Mouse (Mus musculus) kidney, adult 10 weeks (tissue): ENCODE results near the gene Lrrc74b. TPM values are rescaled to one million over a fixed set of nuclear protein-coding genes. Genes with fewer than 3 reads are reported as not detected.

Experiments
- polyA plus RNA-seq: library from polyadenylated mRNA; stranded (reverse); fragments of 350-450 nt; fragmentation: Illumina TruSeq; extraction: RNeasy Lipid Tissue Mini Kit (QIAGEN cat#74804); gene quantifications from one replicate; pipeline ENCODE4 v1.2.3, GENCODE M21; 2014; ENCODE audit warnings: low read depth, low replicate concordance

Lrrc74b gene
- polyA plus RNA-seq, result not detected

GRCm38 (mm10) chr16:17561128-17561750, at the start of gene Lrrc74b:
Lrrc74b (minus strand) TSS chr16:17561247.

GRCm38 (mm10) chr16:17583064-17583463, 22.0 kb upstream of the Lrrc74b start, which contains the start of gene Slc7a4:
Slc7a4 (minus strand) TSS chr16:17583214.

GRCm38 (mm10) chr16:17561751-17562208, 733 bp upstream of the Lrrc74b start, which contains the start of gene P2rx6:
P2rx6 (plus strand) TSS chr16:17561885.

GRCm38 (mm10) chr16:17530640-17531288, 30.3 kb downstream of the Lrrc74b start, which contains the start of gene Thap7:
Thap7 (minus strand) TSS chr16:17531136.

GRCm38 (mm10) chr16:17508546-17509239, 52.4 kb downstream of the Lrrc74b start, which contains the start of gene Lztr1:
Lztr1 (plus strand) TSS chr16:17508688.

Other genes with a start within 250 kb of the Lrrc74b start
- gene Serpind1, start 229.9 kb downstream of the Lrrc74b start, polyA plus RNA-seq, result 1.4 TPM
- 101 TPM for gene Snap29, start 155.3 kb downstream of the Lrrc74b start, polyA plus RNA-seq
- 27.7 TPM for gene Pi4ka, start 154.9 kb downstream of the Lrrc74b start, polyA plus RNA-seq
- 22.6 TPM for gene Crkl, start 109.3 kb downstream of the Lrrc74b start, polyA plus RNA-seq
- 0.32 TPM for gene Aifm3, start 71.6 kb downstream of the Lrrc74b start, polyA plus RNA-seq
- 22.8 TPM for gene Lztr1, start 52.6 kb downstream of the Lrrc74b start, polyA plus RNA-seq
- gene Thap7, start 30.1 kb downstream of the Lrrc74b start, polyA plus RNA-seq, result 1.1 TPM
- not detected for gene P2rx6, start 638 bp upstream of the Lrrc74b start, polyA plus RNA-seq
- gene Slc7a4, start 22.0 kb upstream of the Lrrc74b start, polyA plus RNA-seq, result not detected
- gene Smpd4, start 58.1 kb upstream of the Lrrc74b start, polyA plus RNA-seq, result 17.9 TPM
- not detected for gene Ccdc74a, start 85.2 kb upstream of the Lrrc74b start, polyA plus RNA-seq
- gene Med15, start 171.6 kb upstream of the Lrrc74b start, polyA plus RNA-seq, result 3.7 TPM
- 11.0 TPM for gene Klhl22, start 198.4 kb upstream of the Lrrc74b start, polyA plus RNA-seq
- gene Scarf2, start 236.0 kb upstream of the Lrrc74b start, polyA plus RNA-seq, result not detected